Mouse (Mus musculus): ENCODE measurements at regions not wholly inside any gene's neighbourhood (a gene's known extent, or its start where the extent isn't known, plus 50 kb on each side); places are given as distances from the start of the nearest gene placed in this dataset.

DNA sequence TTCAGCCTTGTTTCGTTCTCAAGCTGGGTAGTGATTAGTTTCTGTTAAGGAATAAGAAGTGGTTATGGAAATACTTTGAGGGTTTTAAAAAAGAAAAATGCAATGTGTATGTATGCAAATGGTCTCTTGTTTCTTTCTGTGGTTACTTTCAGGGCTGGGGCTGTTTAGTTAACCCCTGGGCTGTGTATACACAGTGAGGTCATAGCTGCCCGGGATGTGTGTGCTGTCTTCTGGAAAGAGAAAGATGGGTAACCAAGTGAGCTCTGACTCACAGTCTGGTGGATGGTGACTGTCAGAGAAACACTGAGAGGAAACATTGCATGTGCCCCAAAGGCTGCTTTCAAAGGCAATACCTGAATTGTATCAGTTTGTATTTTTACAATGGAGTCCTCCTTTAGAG, 79.3 kb upstream of the Dusp10 start:
- Histone ChIP-seq H3K27me3 (ENCODE audit: insufficient read depth, low read length) (no peaks in the 10 kb centered on the region), H3K9me3 (ENCODE audit: low read length) (no peaks in the 10 kb centered on the region), H3K36me3 (ENCODE audit: insufficient read depth, low read length) (no peaks in the 10 kb centered on the region), H3K9ac (replicated peaks; ENCODE audit: low read length, poor library complexity, severe bottlenecking) (no peak overlapping the region), H3K4me2 (ENCODE audit: low read depth, low read length, poor library complexity, severe bottlenecking) (no peak overlapping the region), H3K4me3 (ENCODE audit: low read depth, low read length) (no peak overlapping the region), H3K4me1 (ENCODE audit: insufficient read depth, low read length) (no peaks in the 10 kb centered on the region), H3K27ac (ENCODE audit: low read depth, low read length) (no peak overlapping the region)
- TF ChIP-seq CTCF (IDR thresholded peaks at IDR 0.05), result no peak
- ATAC-seq (ENCODE audit: low FRiP score) (no peak), DNase-seq (ENCODE audit: low spot score) (no peak)
- 86% methylated on average over 2 of the region's 2 CpGs for WGBS

DNA sequence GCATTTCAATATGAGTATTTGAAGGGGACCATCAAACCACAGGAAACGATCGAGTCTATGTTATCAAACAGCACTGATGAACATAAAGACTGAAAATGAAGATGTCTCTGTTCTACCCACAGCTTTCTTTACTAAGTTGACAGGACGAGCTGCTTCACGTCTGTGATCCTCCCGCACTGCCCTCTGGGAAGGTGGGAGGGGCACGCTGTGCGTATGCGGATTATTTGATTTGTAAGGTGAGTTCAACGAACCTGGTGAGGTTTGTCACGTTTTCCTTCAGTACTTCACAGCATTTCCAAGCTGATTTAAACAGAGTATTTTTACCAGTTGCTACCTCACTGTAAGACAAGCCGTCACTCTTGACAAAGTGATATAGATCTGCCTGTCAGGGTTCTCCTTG, 75.9 kb upstream of the Dusp10 start:
- H3K4me2 ChIP-seq (ENCODE audit: low read depth, low read length, poor library complexity, severe bottlenecking), result no peak overlapping the region
- no peak overlapping the region for H3K27ac ChIP-seq (ENCODE audit: low read depth, low read length)
- no peaks in the 10 kb centered on the region for H3K4me1 ChIP-seq (ENCODE audit: insufficient read depth, low read length)
- H3K27me3 ChIP-seq (ENCODE audit: insufficient read depth, low read length), result no peaks in the 10 kb centered on the region
- no peaks in the 10 kb centered on the region for H3K9me3 ChIP-seq (ENCODE audit: low read length)
- DNase-seq (ENCODE audit: low spot score) (no peak), ATAC-seq (ENCODE audit: low FRiP score) (no peak)
- no peaks in the 10 kb centered on the region for H3K36me3 ChIP-seq (ENCODE audit: insufficient read depth, low read length)
- H3K9ac ChIP-seq (replicated peaks; ENCODE audit: low read length, poor library complexity, severe bottlenecking), result no peak overlapping the region
- no peak for TF ChIP-seq CTCF (IDR thresholded peaks at IDR 0.05)
- WGBS, result 88% methylated on average over 11 of the region's 11 CpGs
- no peak overlapping the region for H3K4me3 ChIP-seq (ENCODE audit: low read depth, low read length)

DNA sequence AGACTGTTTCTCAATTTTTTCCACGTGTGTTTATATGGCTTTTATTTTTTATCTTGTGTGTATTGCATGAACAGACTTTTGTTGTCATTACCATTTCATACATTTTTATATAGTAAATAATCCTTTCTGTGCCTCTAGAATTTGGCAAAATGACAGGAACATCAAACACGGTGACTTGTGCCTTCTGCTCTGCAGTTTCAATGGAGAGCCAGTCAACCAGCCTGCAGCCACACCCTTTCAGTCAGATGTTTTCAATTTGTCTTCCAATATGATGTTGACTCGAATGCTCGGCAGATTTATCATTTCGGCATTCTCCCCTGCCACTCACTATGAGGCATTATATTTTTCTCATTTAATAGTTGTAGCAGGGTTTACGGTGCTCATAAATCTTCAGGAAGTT, 74.7 kb upstream of the Dusp10 start:
- no peaks in the 10 kb centered on the region for H3K27me3 ChIP-seq (ENCODE audit: insufficient read depth, low read length)
- H3K4me1 ChIP-seq (ENCODE audit: insufficient read depth, low read length), result no peaks in the 10 kb centered on the region
- H3K4me2 ChIP-seq (ENCODE audit: low read depth, low read length, poor library complexity, severe bottlenecking), result no peak overlapping the region
- no peak for DNase-seq (ENCODE audit: low spot score)
- ATAC-seq (ENCODE audit: low FRiP score), result no peak
- no peak for TF ChIP-seq CTCF (IDR thresholded peaks at IDR 0.05)
- no peak overlapping the region for H3K9ac ChIP-seq (replicated peaks; ENCODE audit: low read length, poor library complexity, severe bottlenecking)
- H3K4me3 ChIP-seq (ENCODE audit: low read depth, low read length), result no peak overlapping the region
- H3K27ac ChIP-seq (ENCODE audit: low read depth, low read length), result no peak overlapping the region
- WGBS, result 82% methylated on average over 6 of the region's 6 CpGs
- no peaks in the 10 kb centered on the region for H3K9me3 ChIP-seq (ENCODE audit: low read length)
- no peaks in the 10 kb centered on the region for H3K36me3 ChIP-seq (ENCODE audit: insufficient read depth, low read length)

DNA sequence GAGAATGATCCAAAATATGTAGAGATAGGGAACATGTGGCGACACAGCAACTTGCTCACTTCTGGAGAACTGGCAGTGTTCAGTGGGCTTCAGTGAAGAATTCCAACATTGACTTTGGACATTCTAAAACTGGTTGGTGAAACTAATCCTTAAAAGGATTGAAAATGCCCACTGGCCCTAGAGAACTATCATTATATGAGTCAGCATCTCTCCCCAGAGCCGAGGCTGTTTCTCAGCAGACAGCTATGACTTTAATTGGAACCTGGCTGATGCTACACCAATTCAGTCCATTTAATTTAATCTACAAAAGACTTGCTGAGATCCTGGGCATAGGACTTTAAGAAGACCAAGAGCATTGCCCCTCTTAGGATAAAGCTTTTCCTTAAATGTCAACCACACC, 72.4 kb upstream of the Dusp10 start:
- H3K4me3 ChIP-seq (ENCODE audit: low read depth, low read length), result no peak overlapping the region
- WGBS, result 87% methylated on average over 2 of the region's 2 CpGs
- H3K27ac ChIP-seq (ENCODE audit: low read depth, low read length), result no peak overlapping the region
- H3K9ac ChIP-seq (replicated peaks; ENCODE audit: low read length, poor library complexity, severe bottlenecking), result no peak overlapping the region
- ATAC-seq (ENCODE audit: low FRiP score) (no peak), DNase-seq (ENCODE audit: low spot score) (no peak)
- H3K9me3 ChIP-seq (ENCODE audit: low read length), result no peaks in the 10 kb centered on the region
- no peaks in the 10 kb centered on the region for H3K36me3 ChIP-seq (ENCODE audit: insufficient read depth, low read length)
- no peak overlapping the region for H3K4me2 ChIP-seq (ENCODE audit: low read depth, low read length, poor library complexity, severe bottlenecking)
- H3K27me3 ChIP-seq (ENCODE audit: insufficient read depth, low read length), result no peaks in the 10 kb centered on the region
- no peaks in the 10 kb centered on the region for H3K4me1 ChIP-seq (ENCODE audit: insufficient read depth, low read length)
- no peak for TF ChIP-seq CTCF (IDR thresholded peaks at IDR 0.05)

DNA sequence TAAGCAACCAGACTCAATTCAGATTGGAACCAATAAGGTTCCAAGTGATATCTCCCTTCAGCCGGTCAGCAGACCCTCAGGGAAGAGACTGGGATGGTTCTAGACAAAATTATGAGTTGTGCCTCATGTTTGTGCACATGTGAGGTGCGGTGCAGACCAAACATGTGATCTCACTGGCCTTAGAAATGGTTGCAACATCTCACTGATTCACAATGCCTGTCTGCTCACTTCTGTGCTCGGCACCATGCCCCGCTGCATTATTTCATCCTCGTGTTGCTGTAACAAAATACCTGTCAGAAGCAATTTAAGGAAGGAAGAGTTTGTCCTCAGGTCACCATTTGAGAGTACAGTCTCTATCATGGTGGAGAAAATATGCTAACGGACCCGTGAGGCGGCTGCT, 66.9 kb upstream of the Dusp10 start:
- ATAC-seq (ENCODE audit: low FRiP score), result no peak
- Histone ChIP-seq H3K27ac (ENCODE audit: low read depth, low read length) (no peak overlapping the region), H3K36me3 (ENCODE audit: insufficient read depth, low read length) (no peaks in the 10 kb centered on the region), H3K4me2 (ENCODE audit: low read depth, low read length, poor library complexity, severe bottlenecking) (no peak overlapping the region), H3K4me1 (ENCODE audit: insufficient read depth, low read length) (no peaks in the 10 kb centered on the region), H3K27me3 (ENCODE audit: insufficient read depth, low read length) (no peaks in the 10 kb centered on the region), H3K9ac (replicated peaks; ENCODE audit: low read length, poor library complexity, severe bottlenecking) (no peak overlapping the region), H3K9me3 (ENCODE audit: low read length) (no peaks in the 10 kb centered on the region), H3K4me3 (ENCODE audit: low read depth, low read length) (no peak overlapping the region)
- WGBS, result 85% methylated on average over 8 of the region's 8 CpGs
- no peak for DNase-seq (ENCODE audit: low spot score)
- no peak for TF ChIP-seq CTCF (IDR thresholded peaks at IDR 0.05)

DNA sequence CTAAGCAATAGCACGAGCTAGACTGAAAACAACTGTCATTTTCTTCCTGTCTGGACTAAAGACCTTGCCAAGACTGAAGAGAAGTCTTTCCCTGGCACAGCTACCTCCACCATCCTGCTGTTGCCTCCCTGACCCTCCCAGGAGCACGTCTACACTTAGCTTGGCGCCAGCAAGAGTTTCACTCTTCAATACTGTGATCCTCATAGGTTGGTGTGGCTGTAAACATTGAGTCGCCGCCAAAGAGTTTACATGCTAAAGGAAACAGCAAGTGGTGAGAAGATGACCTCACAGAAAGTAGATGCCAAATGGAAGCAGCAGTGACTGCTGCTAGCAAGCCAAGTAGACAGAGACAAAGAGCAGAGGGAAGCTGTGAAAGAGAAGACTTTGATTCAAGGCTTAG, 66.0 kb upstream of the Dusp10 start:
- peak; percentile 24 for DNase-seq (ENCODE audit: low spot score)
- Histone ChIP-seq H3K4me3 (ENCODE audit: low read depth, low read length) (no peak overlapping the region), H3K9ac (replicated peaks; ENCODE audit: low read length, poor library complexity, severe bottlenecking) (no peak overlapping the region), H3K27ac (ENCODE audit: low read depth, low read length) (no peak overlapping the region), H3K27me3 (ENCODE audit: insufficient read depth, low read length) (no peaks in the 10 kb centered on the region), H3K36me3 (ENCODE audit: insufficient read depth, low read length) (no peaks in the 10 kb centered on the region), H3K9me3 (ENCODE audit: low read length) (no peaks in the 10 kb centered on the region), H3K4me2 (ENCODE audit: low read depth, low read length, poor library complexity, severe bottlenecking) (no peak overlapping the region), H3K4me1 (ENCODE audit: insufficient read depth, low read length) (no peaks in the 10 kb centered on the region)
- TF ChIP-seq CTCF (IDR thresholded peaks at IDR 0.05), result no peak
- no peak for ATAC-seq (ENCODE audit: low FRiP score)
- WGBS, result 76% methylated on average over 5 of the region's 5 CpGs

DNA sequence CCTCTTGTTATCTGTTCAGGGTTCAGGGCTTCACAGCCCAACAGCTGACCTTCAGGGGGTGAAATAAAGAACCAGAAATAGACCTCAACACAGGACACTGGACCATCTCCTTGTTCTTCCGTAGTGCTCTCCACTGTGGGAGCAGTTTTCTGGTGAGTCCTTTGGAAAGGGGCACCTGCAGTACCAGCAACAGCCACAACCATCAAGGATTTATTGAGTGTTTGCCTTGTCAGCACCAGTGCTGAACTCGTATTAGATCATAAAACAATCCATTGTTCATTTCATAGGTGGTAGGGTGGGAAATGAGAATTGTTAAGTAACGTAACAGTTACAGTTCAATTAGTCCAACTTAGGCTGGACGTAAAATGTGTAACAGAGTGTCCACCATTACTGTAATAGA, 63.9 kb upstream of the Dusp10 start:
- WGBS, result 84% methylated on average over 4 of the region's 4 CpGs

More for the DNA sequence above, 63.9 kb upstream of the Dusp10 start:
- Histone ChIP-seq H3K36me3 (ENCODE audit: insufficient read depth, low read length) (no peaks in the 10 kb centered on the region), H3K27me3 (ENCODE audit: insufficient read depth, low read length) (no peaks in the 10 kb centered on the region), H3K4me2 (ENCODE audit: low read depth, low read length, poor library complexity, severe bottlenecking) (no peak overlapping the region), H3K9me3 (ENCODE audit: low read length) (no peaks in the 10 kb centered on the region), H3K4me1 (ENCODE audit: insufficient read depth, low read length) (no peaks in the 10 kb centered on the region), H3K9ac (replicated peaks; ENCODE audit: low read length, poor library complexity, severe bottlenecking) (no peak overlapping the region), H3K27ac (ENCODE audit: low read depth, low read length) (no peak overlapping the region), H3K4me3 (ENCODE audit: low read depth, low read length) (no peak overlapping the region)
- ATAC-seq (ENCODE audit: low FRiP score) (no peak), DNase-seq (ENCODE audit: low spot score) (no peak)
- TF ChIP-seq CTCF (IDR thresholded peaks at IDR 0.05), result peak; percentile 50; the same call in 1 of the 2 replicates

All from midbrain, postnatal 0 days (tissue).